Mouse (Mus musculus) neural tube, embryonic 10.5 days (tissue): ENCODE results near the gene Larp1.

ENCODE experiments used
- DNase-seq: peaks from one replicate; pipeline ENCODE4 v3.0.0-alpha.2; 2017; ENCODE audit warnings: low spot score; ENCODE audit errors: extremely low spot score

Gene Larp1

DNA sequence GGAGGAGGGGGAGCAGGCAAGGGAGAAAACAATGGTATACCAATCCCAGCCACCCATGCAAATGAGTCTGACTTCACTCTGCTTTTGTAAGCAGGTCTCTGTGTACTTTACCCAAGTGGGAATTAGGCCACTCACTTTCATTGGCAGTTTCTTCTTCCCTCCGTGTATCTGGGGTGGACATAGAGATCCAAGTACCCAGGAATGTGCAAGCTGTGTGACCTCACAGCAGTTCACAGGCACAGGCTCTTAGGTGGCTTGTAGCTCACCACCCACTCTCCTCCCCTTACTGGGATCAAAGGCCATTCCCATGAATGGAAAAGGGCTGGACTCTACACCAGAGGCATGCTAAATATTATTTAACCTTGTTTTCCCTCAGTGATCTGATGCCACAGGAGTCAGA, 10.0 kb upstream of the Larp1 start:
- no peak for DNase-seq

DNA sequence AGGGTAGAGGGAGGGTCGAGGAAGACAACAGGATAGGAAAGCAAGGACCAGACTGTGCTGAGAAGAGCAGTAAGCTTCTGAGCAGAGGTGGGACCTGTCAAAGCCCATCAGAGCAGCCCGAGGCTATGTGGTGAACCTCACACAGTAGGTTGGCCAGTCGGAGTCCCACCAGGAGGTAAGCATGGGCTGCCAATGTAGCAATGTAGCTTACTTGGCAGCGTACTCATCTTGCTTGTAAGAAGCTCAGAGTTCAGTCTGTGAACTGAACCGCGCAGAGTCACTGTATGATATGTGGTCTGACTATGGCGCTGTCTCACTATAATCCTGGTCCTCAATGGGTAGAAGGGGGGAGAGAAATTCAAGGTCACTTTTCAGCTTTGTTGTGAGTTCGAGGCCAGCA, 5.7 kb upstream of the Larp1 start:
- no peak for DNase-seq

DNA sequence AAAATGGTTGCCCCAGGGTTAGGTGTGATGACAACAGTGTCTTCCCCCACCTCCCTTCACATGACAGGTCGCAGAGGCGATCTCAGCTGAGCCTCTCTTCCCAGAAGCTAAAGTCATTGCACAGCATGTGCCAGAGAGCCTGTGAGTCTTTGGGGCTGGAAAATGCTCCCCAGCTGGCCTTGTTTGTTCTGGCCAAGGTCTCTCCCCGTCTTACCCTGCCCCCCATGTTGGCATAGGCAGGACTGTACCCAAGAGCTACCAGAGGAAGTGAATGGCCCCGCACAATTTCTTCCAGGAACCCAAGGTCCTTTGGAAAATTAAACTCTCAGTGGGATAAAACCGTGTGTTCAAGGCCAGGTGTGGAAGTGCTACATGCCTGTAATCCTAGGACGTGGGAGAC, 5.1 kb upstream of the Larp1 start:
- DNase-seq = no peak

DNA sequence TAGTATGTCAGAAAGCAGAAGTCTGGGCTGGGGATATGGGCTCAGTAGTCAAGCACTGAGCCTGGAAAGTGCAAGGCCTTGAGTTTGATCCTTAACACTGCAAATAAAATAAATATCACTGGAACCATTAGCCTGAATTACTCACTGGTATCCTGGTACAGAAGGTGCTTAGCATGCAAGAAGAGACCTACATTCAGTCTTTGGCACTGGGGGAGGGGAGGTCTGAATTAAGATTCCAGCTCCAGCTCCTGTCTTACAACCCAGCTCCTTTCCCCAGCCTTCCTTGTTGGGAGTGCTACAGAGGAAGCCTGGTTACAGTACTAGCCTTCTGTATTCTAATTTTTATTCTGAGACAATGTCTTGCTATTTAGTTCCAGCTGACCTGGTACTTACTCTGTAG, 3.8 kb upstream of the Larp1 start:
- DNase-seq = no peak

DNA sequence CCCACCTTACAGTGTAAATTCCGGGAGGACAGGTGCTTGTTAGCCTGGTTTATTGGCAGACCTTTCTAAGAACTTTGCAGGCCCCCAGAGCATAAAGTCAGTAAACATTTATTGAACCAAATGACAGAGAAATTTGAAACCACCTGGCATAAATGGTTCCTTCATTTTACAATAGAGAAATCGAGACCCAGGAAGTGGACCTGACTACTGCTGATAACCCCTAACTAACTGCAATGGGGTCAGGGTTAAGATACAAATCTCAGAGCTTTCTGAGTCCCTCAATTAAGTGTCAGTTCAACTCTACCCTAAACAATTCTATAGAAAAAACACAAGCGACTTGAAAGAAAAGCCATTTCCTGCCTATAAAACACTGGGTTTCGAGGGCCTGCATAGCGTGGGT, 851 bp upstream of the Larp1 start:
- no peak for DNase-seq

DNA sequence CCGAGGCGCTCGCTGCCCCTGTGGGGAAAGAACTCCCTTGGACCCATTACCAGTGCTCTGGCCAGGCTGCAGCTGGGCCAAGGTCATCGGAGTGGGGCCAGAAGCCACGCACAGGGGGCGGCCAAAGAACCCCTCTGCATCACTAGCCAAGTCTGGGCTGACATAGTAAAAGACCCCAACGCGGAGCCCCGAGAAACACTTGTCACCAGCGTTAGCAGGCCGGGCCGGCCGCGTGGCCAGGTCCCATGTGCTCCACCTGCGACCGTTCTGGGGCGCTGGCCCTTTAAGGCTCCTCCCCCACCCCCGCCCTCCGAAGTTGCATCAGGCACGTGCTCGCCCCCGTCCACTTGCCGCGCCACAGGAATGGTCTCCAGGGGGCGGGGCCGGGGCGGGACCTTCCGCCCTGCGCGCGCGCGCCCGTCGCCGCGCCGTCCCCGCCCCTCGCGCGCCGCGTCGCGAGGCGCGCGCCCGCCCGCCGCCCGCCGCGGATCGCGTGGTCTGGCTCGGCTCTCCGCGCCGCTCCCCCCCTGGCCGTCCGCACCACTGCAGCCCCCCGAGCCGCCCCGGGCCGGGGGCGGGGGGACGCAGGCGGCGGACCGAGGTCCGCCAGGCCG, 320 bp upstream of the Larp1 start:
- peak; percentile 92 for DNase-seq

DNA sequence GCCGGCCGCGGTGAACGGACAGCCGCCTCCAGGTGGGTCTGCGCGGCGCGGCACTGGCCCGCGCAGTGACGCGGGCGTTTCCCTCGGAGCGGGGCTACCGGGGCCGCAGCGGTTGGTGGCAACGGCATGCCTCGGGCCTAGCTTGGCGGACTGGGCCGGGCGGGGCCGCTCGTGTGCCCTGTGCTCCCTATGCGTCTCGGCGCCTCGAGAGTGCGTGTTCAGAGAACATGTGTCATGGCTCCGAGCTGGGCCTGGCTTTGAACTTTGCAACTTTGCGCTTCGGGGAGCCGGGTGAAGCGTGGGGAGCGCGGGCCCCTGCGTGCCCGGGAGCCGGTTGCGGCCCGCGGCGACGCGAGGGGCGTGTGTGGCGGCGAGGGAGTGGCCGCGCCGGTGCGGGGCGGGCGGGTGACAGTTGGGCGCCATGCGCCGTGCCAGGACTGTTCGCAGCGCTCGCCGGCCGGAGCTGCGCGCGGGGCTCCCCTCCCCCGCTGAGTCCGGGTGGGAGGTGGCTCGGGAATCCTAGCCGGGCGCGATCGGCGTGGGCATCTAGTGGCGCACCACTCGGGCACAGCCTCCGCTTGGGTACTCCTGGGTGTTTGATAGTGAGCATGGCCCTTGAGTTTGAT, 765 bp downstream of the Larp1 start:
- DNase-seq = peak; percentile 71

DNA sequence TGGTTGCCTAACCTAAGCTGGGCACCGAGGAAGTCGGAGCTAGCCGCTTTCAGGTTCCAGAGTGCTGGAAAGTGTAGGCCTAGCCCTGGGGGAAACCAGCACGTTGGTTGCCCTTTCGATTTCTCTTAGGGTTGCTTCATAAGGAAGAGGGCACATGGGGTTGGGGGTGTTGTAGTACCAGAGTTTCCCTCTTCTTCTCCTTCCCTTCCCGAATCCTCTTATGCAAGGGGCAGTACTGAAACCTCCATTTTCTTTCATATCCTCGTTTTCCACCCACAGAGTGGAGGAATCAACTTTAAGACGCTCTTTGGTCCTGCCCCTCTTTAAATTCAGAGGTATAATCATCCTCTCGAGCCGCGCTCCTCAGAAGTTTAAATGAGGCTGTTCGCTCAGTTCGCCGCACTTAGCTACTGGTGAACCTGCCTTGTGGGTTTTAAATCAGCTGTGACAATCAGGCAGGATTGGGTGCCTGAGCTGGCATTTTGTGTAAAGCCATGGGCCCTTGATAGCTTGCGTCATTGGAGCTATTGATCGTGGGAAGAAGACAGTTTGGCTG, 1.4 kb downstream of the Larp1 start:
- peak; percentile 31 for DNase-seq

DNA sequence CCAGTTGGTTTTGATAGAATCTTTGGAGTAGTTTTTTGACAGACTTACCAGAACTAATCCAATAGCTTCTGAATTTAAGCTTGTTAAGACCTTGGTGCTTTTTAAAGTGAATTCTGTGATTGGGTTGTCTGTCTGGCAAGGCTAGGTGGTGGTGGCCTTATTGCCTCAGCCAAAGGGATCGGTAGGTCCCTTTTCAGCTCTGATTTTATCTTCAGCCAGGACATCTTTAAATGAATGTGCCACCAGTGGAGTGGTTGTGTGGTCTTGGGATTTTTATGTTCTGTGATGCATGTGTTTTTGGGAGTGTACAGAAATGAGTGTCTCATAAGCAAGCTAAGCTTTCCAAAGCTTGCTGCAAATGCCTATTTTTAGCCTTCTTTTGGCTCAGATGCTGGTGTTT, 2.1 kb downstream of the Larp1 start:
- DNase-seq = no peak

DNA sequence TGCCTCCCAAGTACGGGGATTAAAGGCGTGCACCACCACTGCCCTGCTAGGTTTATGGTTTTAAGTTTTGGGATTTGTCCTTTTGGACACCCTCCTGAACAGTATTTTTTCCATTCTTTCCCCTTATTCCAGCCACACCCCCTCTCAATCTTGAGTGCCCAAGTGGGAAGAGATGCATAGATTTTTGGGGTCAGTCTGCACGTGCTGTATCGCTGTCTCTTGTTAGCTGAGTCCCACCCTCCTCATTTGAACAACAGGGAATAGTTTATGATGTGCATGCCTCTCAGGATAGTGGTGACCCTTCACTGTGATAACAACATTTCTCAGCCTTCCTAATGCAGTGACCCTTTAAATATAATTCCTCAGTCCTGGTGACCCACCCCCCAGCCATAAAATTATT, 2.9 kb downstream of the Larp1 start:
- no peak for DNase-seq

DNA sequence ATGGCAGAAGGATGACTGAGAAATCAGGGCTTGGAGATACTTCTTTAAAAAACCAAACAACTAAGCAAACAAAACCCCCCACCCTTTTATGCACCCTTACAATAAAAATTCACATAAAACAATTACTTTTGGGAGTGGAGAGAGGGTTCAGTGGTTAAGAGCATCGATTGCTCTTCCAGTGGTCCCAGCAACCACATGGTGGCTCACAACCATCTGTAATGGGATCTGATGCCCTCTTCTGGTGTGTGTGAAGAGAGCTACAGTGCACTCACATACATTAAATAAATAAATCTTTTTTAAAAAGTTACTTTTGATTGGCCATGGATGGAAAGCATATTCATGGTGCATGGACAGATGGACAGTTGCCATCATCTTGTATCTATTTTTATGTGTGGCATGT, 3.8 kb downstream of the Larp1 start:
- no peak for DNase-seq

DNA sequence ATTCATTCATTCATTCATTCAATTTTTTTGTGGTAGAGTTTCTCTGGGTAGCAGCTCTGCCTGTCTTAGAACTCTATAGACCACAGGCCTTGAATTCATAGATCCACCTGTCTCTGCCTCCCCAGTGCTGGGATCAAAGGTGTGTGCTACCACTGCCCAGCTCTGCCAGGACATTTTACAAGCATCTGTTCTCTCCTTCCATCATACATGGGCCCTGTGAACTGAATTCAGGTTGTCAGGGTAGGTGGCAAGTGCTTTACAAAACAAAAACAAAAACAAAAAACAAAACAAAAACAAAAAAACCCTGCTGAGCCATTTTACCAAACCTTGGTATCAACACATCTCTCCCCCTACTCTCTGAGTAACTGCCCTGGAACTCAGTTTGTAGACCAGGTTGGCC, 4.2 kb downstream of the Larp1 start:
- DNase-seq = no peak

DNA sequence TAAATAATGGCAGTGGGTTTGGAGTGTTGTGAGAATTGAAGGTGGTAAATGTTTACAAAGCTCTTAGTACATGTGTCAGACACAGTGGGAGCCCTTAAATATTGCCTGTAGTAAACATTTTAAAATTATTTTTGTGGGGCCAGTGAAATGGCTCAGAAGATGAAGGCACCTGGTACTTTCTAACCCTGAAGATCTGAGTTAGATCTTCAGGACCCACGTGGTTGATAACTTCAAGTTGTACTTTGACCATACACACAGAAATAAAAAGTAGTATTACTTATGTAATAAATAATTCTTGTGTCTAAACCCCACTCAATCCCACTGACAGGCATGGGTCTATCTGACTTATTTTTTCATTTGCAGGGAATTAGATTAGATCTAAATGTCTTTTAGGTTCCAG, 5.7 kb downstream of the Larp1 start:
- no peak for DNase-seq

DNA sequence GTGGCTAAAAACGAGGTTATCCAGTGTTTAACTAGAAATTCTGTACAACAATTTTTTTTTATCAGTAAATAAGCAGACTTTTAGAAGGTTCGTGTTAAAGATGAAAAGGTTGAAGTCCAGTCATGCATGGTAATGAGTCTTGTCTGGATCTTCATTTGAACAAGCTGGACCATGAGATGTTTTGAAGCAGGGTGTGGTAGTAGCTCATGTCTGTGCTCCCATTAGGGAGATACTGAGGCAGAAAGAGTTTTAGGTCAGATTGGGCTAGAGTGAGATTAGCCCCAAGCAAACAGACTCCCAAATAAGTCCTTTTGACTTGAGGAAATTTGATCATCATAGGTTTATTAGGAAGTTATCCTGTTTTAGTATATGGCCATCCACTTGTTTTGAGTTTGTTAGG, 6.5 kb downstream of the Larp1 start:
- DNase-seq = no peak

DNA sequence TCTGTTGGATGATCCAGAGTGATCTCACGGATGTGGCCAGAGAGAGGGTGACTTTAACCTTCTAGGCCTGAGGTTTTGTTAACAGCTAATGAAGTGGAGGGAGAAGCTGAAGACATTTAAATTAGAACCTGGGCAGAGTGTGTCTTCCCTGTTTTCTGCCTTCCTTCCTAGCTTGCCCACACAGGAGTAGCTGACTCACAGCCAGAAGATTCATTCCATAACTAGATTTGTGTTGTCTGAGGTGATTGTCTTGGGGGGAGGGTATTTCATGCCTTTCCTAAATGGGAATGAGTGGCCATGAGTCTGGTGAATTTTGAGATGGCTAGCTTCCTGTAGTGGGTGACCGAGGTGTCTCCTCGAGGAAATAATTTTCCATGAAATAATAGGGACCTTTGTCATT, 7.5 kb downstream of the Larp1 start:
- DNase-seq = no peak

DNA sequence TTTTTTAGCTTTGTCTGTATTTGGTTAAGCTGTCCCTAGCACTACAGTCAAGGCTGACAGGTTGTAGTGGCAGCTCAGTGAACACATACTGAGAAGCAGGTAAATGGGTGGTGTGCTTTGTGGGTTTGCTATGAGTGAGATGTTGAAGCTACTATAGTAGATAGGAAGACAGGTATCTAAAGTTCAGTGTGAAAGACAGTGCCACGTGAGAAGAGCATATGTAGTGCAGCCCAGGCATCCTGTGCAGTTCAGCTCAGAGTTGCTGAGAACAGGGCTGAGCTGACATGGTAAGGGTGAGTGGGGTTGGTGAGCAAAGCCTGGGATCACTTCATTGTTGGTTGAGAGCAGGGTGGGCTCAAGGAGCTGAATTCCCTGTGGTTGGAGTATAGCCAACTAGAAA, 8.6 kb downstream of the Larp1 start:
- DNase-seq = no peak

DNA sequence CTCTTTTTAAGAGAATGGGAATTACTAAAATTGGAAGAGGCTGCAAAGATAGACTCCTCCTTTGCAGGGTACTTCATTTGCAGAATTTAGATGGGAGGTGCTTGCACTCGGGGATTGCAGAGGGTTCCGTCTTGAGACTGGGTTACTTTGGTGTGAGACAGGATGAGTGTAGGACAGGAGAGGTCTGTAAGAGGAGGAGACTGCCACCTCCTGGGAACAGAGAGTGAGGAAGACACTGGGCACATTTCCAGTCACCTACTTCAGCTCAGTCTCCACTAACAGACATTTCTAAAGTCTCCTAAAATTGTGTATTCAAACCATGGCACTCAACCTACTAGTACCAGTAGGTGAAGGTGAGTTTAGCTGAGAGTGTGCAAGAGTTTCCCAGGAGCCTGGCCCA, 9.4 kb downstream of the Larp1 start:
- DNase-seq = no peak

DNA sequence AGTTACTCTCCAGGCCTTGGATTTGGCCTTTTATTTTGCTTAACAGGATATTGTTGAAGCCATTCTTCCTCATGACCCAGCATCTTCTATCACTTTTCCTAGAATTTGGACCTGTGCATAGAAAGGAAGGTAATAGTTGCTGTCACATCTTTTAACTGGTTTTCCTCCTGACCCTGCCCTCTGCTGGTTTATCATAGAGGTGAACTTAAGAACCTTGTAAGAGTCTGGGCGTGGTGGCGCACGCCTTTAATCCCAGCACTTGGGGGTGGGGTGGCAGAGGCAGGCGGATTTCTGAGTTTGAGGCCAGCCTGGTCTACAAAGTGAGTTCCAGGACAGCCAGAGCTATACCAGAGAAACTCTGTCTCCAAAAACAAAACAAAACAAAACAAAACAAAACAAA, 9.8 kb downstream of the Larp1 start:
- DNase-seq = no peak

DNA sequence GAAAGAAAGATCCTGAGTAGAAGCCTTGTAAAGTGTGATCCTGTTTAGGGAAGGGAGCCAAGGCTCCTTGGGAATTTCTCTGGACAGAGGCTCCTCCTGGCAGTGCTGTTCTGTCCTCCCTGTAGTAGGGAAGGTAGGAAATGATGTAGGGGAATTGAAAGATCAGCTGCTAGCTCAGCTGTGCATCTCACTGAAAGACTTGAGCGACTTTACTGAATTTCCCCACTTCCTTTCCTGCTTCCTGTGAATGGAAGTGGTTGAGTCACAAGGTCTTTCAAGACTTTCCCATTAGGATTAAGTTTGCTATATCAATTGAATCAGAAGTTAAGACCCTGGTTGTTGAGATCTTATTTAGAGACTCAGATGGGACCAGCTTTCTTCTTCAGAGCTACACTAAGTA, 12.2 kb downstream of the Larp1 start:
- DNase-seq = no peak

DNA sequence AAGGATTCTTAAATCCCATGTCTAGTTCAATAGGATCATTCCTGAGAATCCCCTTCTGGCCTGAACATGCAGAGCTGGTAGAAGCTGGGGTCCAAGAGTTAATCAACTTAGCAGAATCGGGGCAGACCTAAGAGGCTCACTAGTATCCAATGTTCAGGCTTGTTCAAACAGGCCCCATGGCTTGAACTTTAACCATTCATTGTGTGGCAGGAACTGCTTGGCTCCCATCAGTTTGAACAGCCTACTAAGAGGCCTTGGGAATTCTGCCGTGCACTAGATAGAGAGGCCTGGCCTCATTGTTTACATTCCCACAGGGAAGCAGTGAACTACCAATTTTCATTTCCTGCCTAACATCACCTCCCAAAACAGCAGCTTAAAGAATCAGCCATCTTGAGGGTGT, 12.8 kb downstream of the Larp1 start:
- no peak for DNase-seq

DNA sequence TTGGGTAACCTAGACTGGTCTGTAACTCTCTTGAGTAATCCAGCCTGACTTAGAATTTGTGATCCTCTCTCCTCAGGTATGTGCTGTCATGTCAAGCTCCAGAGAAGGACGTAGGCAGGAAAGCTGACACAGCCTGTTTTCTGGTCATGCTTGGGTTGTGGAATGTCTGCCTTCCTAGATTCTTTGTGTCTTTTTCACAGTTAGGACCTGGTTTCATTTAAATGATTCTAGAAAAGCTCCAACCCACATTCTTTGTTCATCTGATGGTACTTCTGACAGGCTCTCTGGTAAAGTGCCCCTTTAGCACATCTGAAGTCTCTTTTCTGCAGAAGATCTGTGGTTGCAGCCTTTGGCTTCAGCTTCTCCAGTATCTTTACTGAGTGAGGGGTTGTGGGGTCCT, 15.4 kb downstream of the Larp1 start:
- DNase-seq = no peak

DNA sequence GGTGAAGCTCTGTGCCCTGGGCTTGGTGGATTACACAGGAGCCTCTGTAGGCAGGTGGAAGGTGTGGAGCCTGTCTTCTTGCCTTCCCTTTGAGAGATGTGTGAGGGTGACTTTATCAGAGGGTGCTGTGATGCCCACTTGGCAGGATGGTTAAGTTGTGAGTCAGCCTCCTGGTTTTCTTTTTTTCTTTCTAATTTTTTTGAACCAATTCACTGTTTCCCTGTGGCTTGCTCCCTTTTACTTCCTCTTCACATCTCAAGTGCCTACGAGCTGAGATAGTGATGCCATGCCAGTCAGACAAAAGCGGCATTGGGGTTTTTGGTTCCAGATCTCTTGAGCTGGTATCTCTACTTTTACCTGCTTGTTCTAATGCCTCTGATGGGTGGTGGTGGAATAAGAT, 15.8 kb downstream of the Larp1 start:
- DNase-seq = no peak

DNA sequence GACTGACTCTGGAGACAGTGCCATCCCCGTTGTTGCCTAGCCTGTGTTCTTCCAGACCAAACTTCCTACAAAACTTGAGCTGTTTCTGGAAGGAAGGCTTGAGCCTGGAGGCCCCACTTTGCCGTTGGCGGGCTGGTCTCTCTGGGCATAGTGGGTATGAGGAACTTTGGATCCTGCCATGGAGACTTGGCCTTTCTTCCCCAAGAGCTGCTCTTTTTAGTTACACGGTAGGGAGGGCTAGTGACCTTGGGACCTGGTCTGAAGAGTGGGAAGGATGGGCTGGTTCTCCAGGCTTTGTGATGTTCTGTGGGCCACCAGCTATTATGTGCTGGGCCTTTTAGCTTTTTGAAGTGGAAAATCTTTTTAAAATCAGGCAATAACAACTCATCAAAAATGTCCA, 17.0 kb downstream of the Larp1 start:
- no peak for DNase-seq

DNA sequence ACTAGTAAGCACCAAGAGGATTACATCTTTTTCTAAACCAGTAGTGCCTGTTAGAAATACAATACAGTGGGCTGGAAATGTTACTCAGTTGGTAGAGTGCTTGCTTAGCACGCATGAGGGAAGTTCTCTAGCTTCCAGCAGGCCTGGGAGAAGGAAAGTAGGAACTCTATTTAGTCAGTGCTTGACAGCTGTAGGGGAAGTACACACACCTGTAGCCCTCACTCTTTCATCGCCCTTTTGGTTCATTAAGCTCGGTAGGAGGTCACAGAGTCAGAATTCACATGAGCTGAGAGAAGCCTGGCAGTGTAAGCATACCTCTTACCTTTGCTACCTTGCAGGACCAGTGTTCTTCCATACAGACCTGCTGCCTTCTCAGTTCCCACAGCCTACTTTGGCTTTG, 17.5 kb downstream of the Larp1 start:
- DNase-seq = no peak
